Mouse (Mus musculus) gastrocnemius, adult 2 months (tissue): Measurements from ENCODE around the gene Gm20708. TPM values are rescaled to one million over a fixed set of nuclear protein-coding genes. Genes with fewer than 3 reads are reported as not detected.

Experiments
- DNase-seq: peaks from one replicate; pipeline ENCODE4 v3.0.0; 2022
- H3K27ac ChIP-seq: fragments of 200-600 bp; 2 replicates; pipeline ENCODE4 v1.8.1; 2022; ENCODE audit warnings: mild to moderate bottlenecking
- H3K4me3 ChIP-seq: fragments of 200-600 bp; 2 replicates; pipeline ENCODE4 v1.8.1; 2022; ENCODE audit warnings: mild to moderate bottlenecking, moderate library complexity
- CTCF ChIP-seq: fragments of 200-600 bp; IDR thresholded peaks from 2 replicates; pipeline ENCODE4 v1.8.1; 2022; ENCODE audit warnings: antibody characterized with exemption, mild to moderate bottlenecking, moderate library complexity
- intact Hi-C: fragments of 180-260 bp; cut with DNase I; formaldehyde crosslinking; loops from one replicate; pipeline ENCODE4 v1.15.1; 2025
- long read RNA-seq, 2 experiments: library from polyadenylated mRNA; stranded (forward); transcript quantifications; one replicate each; pipeline ENCODE4 v2.0.0; 2021
- total RNA-seq, 2 experiments: library from RNA; stranded (reverse); gene quantifications; 2 replicates each; pipeline ENCODE4 v1.2.3; 2021

The Gm20708 gene
- 1 to 10 TPM in 1 of 2 experiments, under 1 TPM in 1; 0.86 to 1.6 TPM for total RNA-seq
- long read RNA-seq, experiment 1, partial matches to known transcripts: 0 of 5 reads
- long read RNA-seq, experiment 1, other reads (novel, unspliced or antisense): 5 of 5 reads
- long read RNA-seq, experiment 2, partial matches to known transcripts: 0 of 5 reads
- long read RNA-seq, experiment 2, other reads (novel, unspliced or antisense): 5 of 5 reads

GRCm38 (mm10) chr11:117809407-117810311 is at the start of gene Gm20708, which contains the start of gene Syngr2:
TSS of gene Gm20708 (plus strand) at chr11:117809668.
TSS of gene Syngr2 (plus strand) at chr11:117809668.
- intact Hi-C loops: no loop called here
- H3K27ac ChIP-seq: peak within 1 kb of the TSS; percentile 97
- peak; percentile 87 for DNase-seq
- H3K4me3 ChIP-seq: peak within 1 kb of the TSS; percentile 92
- no peak for TF ChIP-seq CTCF

- TF ChIP-seq CTCF: no peak
- Histone ChIP-seq H3K27ac (peak overlapping the region; percentile 40; the same call in 1 of the 2 replicates), H3K4me3 (no peak overlapping the region)
- intact Hi-C loops: no loop called here
- DNase-seq: no peak
These were observed 48.9 kb upstream of the Gm20708 start for GRCm38 (mm10) chr11:117760374-117761119.

- no peak for DNase-seq
- TF ChIP-seq CTCF: no peak
- intact Hi-C loops: no loop called here
- Histone ChIP-seq H3K4me3 (no peak overlapping the region), H3K27ac (no peak overlapping the region)
These were observed 47.7 kb upstream of the Gm20708 start for GRCm38 (mm10) chr11:117761801-117762200.

- no peak for TF ChIP-seq CTCF
- no peak overlapping the region for H3K4me3 ChIP-seq
- intact Hi-C loops: no loop called here
- no peak overlapping the region for H3K27ac ChIP-seq
- no peak for DNase-seq
These were observed 47.2 kb upstream of the Gm20708 start for GRCm38 (mm10) chr11:117762246-117762645.

GRCm38 (mm10) chr11:117764319-117764718 is 45.1 kb upstream of the Gm20708 start:
- no peak for DNase-seq
- H3K4me3 ChIP-seq: no peak overlapping the region
- intact Hi-C loops: no loop called here
- H3K27ac ChIP-seq: no peak overlapping the region
- TF ChIP-seq CTCF: no peak

GRCm38 (mm10) chr11:117765361-117765760 is 44.1 kb upstream of the Gm20708 start:
- DNase-seq: no peak
- Histone ChIP-seq H3K27ac (no peak overlapping the region), H3K4me3 (no peak overlapping the region)
- TF ChIP-seq CTCF: no peak
- intact Hi-C loops: no loop called here

GRCm38 (mm10) chr11:117766275-117766674 is 43.2 kb upstream of the Gm20708 start:
- TF ChIP-seq CTCF: no peak
- Histone ChIP-seq H3K4me3 (no peak overlapping the region), H3K27ac (no peak overlapping the region)
- DNase-seq: no peak
- intact Hi-C loops: no loop called here

- H3K4me3 ChIP-seq: no peak overlapping the region
- no peak overlapping the region for H3K27ac ChIP-seq
- no peak for DNase-seq
- intact Hi-C loops: no loop called here
- no peak for TF ChIP-seq CTCF
These were observed 40.5 kb upstream of the Gm20708 start for GRCm38 (mm10) chr11:117768725-117769682.

- Histone ChIP-seq H3K27ac (no peak overlapping the region), H3K4me3 (no peak overlapping the region)
- no peak for DNase-seq
- TF ChIP-seq CTCF: no peak
- intact Hi-C loops: no loop called here
These were observed 39.8 kb upstream of the Gm20708 start for GRCm38 (mm10) chr11:117769683-117770047.

GRCm38 (mm10) chr11:117770407-117770806 is 39.1 kb upstream of the Gm20708 start:
- TF ChIP-seq CTCF: no peak
- Histone ChIP-seq H3K4me3 (no peak overlapping the region), H3K27ac (no peak overlapping the region)
- no peak for DNase-seq
- intact Hi-C loops: no loop called here

GRCm38 (mm10) chr11:117772352-117772751 is 37.1 kb upstream of the Gm20708 start:
- TF ChIP-seq CTCF: no peak
- H3K4me3 ChIP-seq: no peak overlapping the region
- intact Hi-C loops: no loop called here
- no peak overlapping the region for H3K27ac ChIP-seq
- no peak for DNase-seq

- DNase-seq: no peak
- no peak for TF ChIP-seq CTCF
- Histone ChIP-seq H3K4me3 (no peak overlapping the region), H3K27ac (no peak overlapping the region)
- intact Hi-C loops: no loop called here
These were observed 34.5 kb upstream of the Gm20708 start for GRCm38 (mm10) chr11:117774925-117775324.
